Mouse (Mus musculus): ENCODE data around the gene Mfsd9. TPM values are rescaled to one million over a fixed set of nuclear protein-coding genes. Genes with fewer than 3 reads are reported as not detected.

Gene Mfsd9
- polyA plus RNA-seq (2012; ENCODE audit: low replicate concordance): 1.4 and 1.5 TPM in 2 replicates

GRCm38 (mm10) chr1:40790324-40791141, at the start of gene Mfsd9:
Gene Mfsd9, minus strand, starts transcription at chr1:40790687.

GRCm38 (mm10) chr1:40805351-40805750, 14.9 kb upstream of the Mfsd9 start, which contains the start of gene Tmem182:
Gene Tmem182, plus strand, starts transcription at chr1:40805601.

Other genes with a start within 250 kb of the Mfsd9 start
- not detected in 2 replicates for gene Slc9a4, start 210.6 kb downstream of the Mfsd9 start, polyA plus RNA-seq (2012; ENCODE audit: low replicate concordance)
- gene Slc9a2, start 110.1 kb downstream of the Mfsd9 start, polyA plus RNA-seq (2012; ENCODE audit: low replicate concordance): not detected in 2 replicates
- gene Tmem182, start 14.9 kb upstream of the Mfsd9 start, polyA plus RNA-seq (2012; ENCODE audit: low replicate concordance): not detected in 2 replicates

All from leukemia stem cell, adult 10-12 weeks (primary cell).